ENCODE assay signal across 19 mouse cellular contexts in the genomic region with DNA sequence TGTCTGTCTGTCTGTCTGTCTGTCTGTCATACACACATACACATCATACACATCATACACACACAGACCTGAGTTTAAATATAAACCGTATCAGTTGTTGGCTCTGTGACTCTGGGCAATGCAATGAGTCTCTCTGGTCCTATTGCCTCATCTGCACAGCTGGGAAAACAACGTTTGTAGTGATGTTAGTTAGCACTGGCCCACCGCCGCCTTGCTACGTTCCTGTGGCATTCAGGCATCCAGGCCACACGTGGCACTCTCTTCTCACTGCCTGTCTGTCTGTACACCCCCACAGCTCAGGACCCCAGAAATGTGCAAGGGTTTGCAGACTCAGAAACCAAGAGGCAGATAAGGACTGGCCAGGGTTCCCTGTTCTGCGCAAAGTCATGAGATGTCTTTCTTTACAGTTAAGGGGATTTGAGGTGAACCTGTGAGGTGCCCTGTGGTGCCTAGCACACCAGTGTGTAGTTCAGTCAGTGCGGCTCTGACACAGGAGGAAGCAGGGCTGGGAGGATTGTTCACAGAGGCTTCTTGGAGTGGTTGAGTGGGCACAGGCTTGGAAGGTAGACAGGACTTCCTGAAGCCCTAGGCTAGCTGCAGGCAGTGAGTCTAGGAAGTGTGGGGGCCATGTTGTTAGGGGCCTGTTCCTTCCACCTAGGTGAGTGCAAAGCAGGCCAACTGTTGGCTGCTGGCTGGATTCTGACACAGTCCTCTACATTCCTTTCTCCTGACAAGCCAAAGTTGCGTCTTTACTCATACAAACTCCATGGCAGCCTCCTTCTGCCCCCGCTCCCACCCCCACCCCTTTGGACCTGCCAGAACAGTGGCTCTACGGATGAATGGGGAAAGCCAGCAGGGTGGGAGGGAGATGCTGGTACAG. TPM values are rescaled to one million over a fixed set of nuclear protein-coding genes. Genes with fewer than 3 reads are reported as not detected.
A peak's percentile ranks its signal among the peaks of the same experiment; 100 is the strongest.
DNase-seq lines count a peak whose midpoint lies in the region; ATAC-seq and TF ChIP-seq lines count a peak whose summit lies in the region.
"Had no signal": no experiment of that assay in that cellular context is flagged by ENCODE, and none has a peak within 500 bp of the region (broad histone marks: within the 10 kb centered on the region; RNA-seq: fewer than 3 reads in every experiment).

No protein-coding gene starts in this region.

- DNase-seq in embryonic facial prominence, embryonic 10.5 days (ENCODE audit: low spot score): no peak
- DNase-seq in heart, postnatal 0 days (ENCODE audit: low spot score): no peak
- DNase-seq in heart, adult 2 months: no peak
- DNase-seq in cerebellum, adult 11 months: no peak
- DNase-seq: cerebellum, adult 8-10 months; gastrocnemius, postnatal 14 days; kidney, postnatal 25 days; layer of hippocampus, adult 9-11 months; midbrain, embryonic 14.5 days; thymus, postnatal 4 days had no signal

- no peak for TF ChIP-seq EP300 in heart, postnatal 0 days (IDR thresholded peaks at IDR 0.05; ENCODE audit: low read depth)
- TF ChIP-seq EP300 in heart, adult 2 months (IDR thresholded peaks at IDR 0.05; ENCODE audit: insufficient read depth, low read depth, low read length): no peak

- no peaks in the 10 kb centered on the region for H3K27me3 ChIP-seq in embryonic facial prominence, embryonic 13.5 days
- H3K27me3 ChIP-seq in embryonic facial prominence, embryonic 10.5 days (replicated peaks; ENCODE audit: low read depth, poor library complexity, severe bottlenecking): peaks cover 13% of the 10 kb centered on the region; the same call in 1 of the 2 replicates
- H3K27me3 ChIP-seq in heart, postnatal 0 days (ENCODE audit: control insufficient read depth, insufficient read depth, low read length): no peaks in the 10 kb centered on the region
- H3K27me3 ChIP-seq in heart, adult 2 months (ENCODE audit: control insufficient read depth, insufficient read depth, low read length): no peaks in the 10 kb centered on the region
- H3K27me3 ChIP-seq in C2C12 (ENCODE audit: control insufficient read depth, insufficient read depth, insufficient read length): no peaks in the 10 kb centered on the region
- H3K27me3 ChIP-seq in limb, embryonic 15.5 days: no peaks in the 10 kb centered on the region
- H3K27me3 ChIP-seq in forebrain, embryonic 16.5 days (replicated peaks; ENCODE audit: control insufficient read depth, insufficient read depth, low read length): no peaks in the 10 kb centered on the region
- H3K27me3 ChIP-seq: hindbrain, embryonic 12.5 days; intestine, embryonic 15.5 days had no signal

- no peaks in the 10 kb centered on the region for H3K9me3 ChIP-seq in embryonic facial prominence, embryonic 13.5 days
- no peaks in the 10 kb centered on the region for H3K9me3 ChIP-seq in embryonic facial prominence, embryonic 10.5 days
- no peaks in the 10 kb centered on the region for H3K9me3 ChIP-seq in heart, postnatal 0 days (replicated peaks; ENCODE audit: control insufficient read depth, low read length)
- no peaks in the 10 kb centered on the region; the same call in 1 of the 2 replicates for H3K9me3 ChIP-seq in limb, embryonic 15.5 days
- H3K9me3 ChIP-seq in forebrain, embryonic 16.5 days (ENCODE audit: control insufficient read depth, low read length): no peaks in the 10 kb centered on the region
- H3K9me3 ChIP-seq: hindbrain, embryonic 12.5 days; intestine, embryonic 15.5 days had no signal

- peaks cover 31% of the 10 kb centered on the region for H3K4me1 ChIP-seq in embryonic facial prominence, embryonic 13.5 days
- H3K4me1 ChIP-seq in embryonic facial prominence, embryonic 10.5 days: peaks cover 40% of the 10 kb centered on the region
- peaks cover 65% of the 10 kb centered on the region for H3K4me1 ChIP-seq in heart, postnatal 0 days (ENCODE audit: control insufficient read depth, insufficient read depth)
- peaks cover 23% of the 10 kb centered on the region for H3K4me1 ChIP-seq in heart, adult 2 months (ENCODE audit: control insufficient read depth, insufficient read depth, low read length)
- peaks cover 70% of the 10 kb centered on the region for H3K4me1 ChIP-seq in limb, embryonic 15.5 days
- 0 out of 2 replicates have a peak, but pooled peaks cover 5% of the 10 kb centered on the region for H3K4me1 ChIP-seq in forebrain, embryonic 16.5 days (replicated peaks; ENCODE audit: control insufficient read depth, insufficient read depth, low read length)
- H3K4me1 ChIP-seq: hindbrain, embryonic 12.5 days had no signal

- 0 out of 2 replicates have a peak overlapping the region, but pooled peaks have one; percentile 5 for H3K4me2 ChIP-seq in embryonic facial prominence, embryonic 13.5 days
- H3K4me2 ChIP-seq in heart, postnatal 0 days (ENCODE audit: low read depth, low read length): 0 out of 2 replicates have a peak overlapping the region, but pooled peaks have one; percentile 30
- peak overlapping the region; percentile 28 for H3K4me2 ChIP-seq in limb, embryonic 15.5 days
- H3K4me2 ChIP-seq in forebrain, embryonic 16.5 days (ENCODE audit: low read length): no peak overlapping the region
- H3K4me2 ChIP-seq: hindbrain, embryonic 12.5 days; intestine, embryonic 15.5 days had no signal

- H3ac ChIP-seq in C2C12 (ENCODE audit: control insufficient read depth, insufficient read length, low read depth): peak overlapping the region; percentile 40

- no peak overlapping the region for H3K4me3 ChIP-seq in embryonic facial prominence, embryonic 13.5 days
- no peak overlapping the region for H3K4me3 ChIP-seq in embryonic facial prominence, embryonic 10.5 days
- H3K4me3 ChIP-seq in heart, postnatal 0 days (ENCODE audit: low read depth, low read length): no peak overlapping the region
- H3K4me3 ChIP-seq in heart, adult 2 months: no peak overlapping the region
- H3K4me3 ChIP-seq in C2C12 (ENCODE audit: insufficient read depth, poor library complexity, severe bottlenecking): peak overlapping the region; percentile 7
- H3K4me3 ChIP-seq in limb, embryonic 15.5 days: peak overlapping the region; percentile 5; the same call in 1 of the 2 replicates
- H3K4me3 ChIP-seq in forebrain, embryonic 16.5 days (replicated peaks; ENCODE audit: low read length): no peak overlapping the region
- H3K4me3 ChIP-seq: erythroblast, embryonic 14.5 days; hindbrain, embryonic 12.5 days; intestine, embryonic 15.5 days had no signal

- H3K79me3 ChIP-seq in C2C12 (ENCODE audit: low read depth): no peaks in the 10 kb centered on the region

- no peak overlapping the region for H3K9ac ChIP-seq in embryonic facial prominence, embryonic 13.5 days
- H3K9ac ChIP-seq in heart, postnatal 0 days (replicated peaks; ENCODE audit: low read depth, low read length): no peak overlapping the region; the same call in 1 of the 2 replicates
- H3K9ac ChIP-seq in heart, adult 2 months (ENCODE audit: low read depth, low read length): no peak overlapping the region
- no peak overlapping the region for H3K9ac ChIP-seq in limb, embryonic 15.5 days
- no peak overlapping the region for H3K9ac ChIP-seq in forebrain, embryonic 16.5 days (replicated peaks; ENCODE audit: low read depth, low read length)
- H3K9ac ChIP-seq: hindbrain, embryonic 12.5 days; intestine, embryonic 15.5 days had no signal

- intact Hi-C loops in heart, adult 2 months (cut with DNase I): no loop called here

- TF ChIP-seq POLR2A in heart, adult 2 months (IDR thresholded peaks at IDR 0.05; ENCODE audit: insufficient read depth, low read depth, low read length): no peak

- TF ChIP-seq CTCF in heart, postnatal 0 days (IDR thresholded peaks at IDR 0.05; ENCODE audit: low read depth): no peak
- TF ChIP-seq CTCF in heart, adult 2 months (IDR thresholded peaks at IDR 0.05): no peak
- no peak for TF ChIP-seq CTCF in C2C12 (IDR thresholded peaks at IDR 0.05; ENCODE audit: control insufficient read depth, insufficient read depth, insufficient read length)

- H3K27ac ChIP-seq in embryonic facial prominence, embryonic 13.5 days: 0 out of 2 replicates have a peak overlapping the region, but pooled peaks have one; percentile 69
- H3K27ac ChIP-seq in embryonic facial prominence, embryonic 10.5 days (replicated peaks): no peak overlapping the region
- H3K27ac ChIP-seq in heart, postnatal 0 days (ENCODE audit: low read depth): peak overlapping the region; percentile 86
- no peak overlapping the region; the same call in 1 of the 2 replicates for H3K27ac ChIP-seq in heart, adult 2 months
- H3K27ac ChIP-seq in limb, embryonic 15.5 days: peak overlapping the region; percentile 83; the same call in 1 of the 2 replicates
- no peak overlapping the region for H3K27ac ChIP-seq in forebrain, embryonic 16.5 days (ENCODE audit: low read length)
- H3K27ac ChIP-seq: hindbrain, embryonic 12.5 days; macrophage had no signal

- no peaks in the 10 kb centered on the region for H3K79me2 ChIP-seq in heart, adult 2 months (replicated peaks; ENCODE audit: control insufficient read depth, insufficient read depth, low read length)
- no peaks in the 10 kb centered on the region for H3K79me2 ChIP-seq in C2C12 (ENCODE audit: control insufficient read depth, insufficient read depth)

- ATAC-seq in embryonic facial prominence, embryonic 13.5 days (ENCODE audit: insufficient number of reproducible peaks, insufficient read depth, low FRiP score, low TSS enrichment, low read depth): no peak
- no peak for ATAC-seq in heart, postnatal 0 days (ENCODE audit: insufficient read depth, low read depth)
- no peak for ATAC-seq in limb, embryonic 15.5 days (ENCODE audit: insufficient number of reproducible peaks, low FRiP score, low TSS enrichment, low read depth)
- ATAC-seq in forebrain, embryonic 16.5 days: no peak

- H3K36me3 ChIP-seq in embryonic facial prominence, embryonic 13.5 days: no peaks in the 10 kb centered on the region
- no peaks in the 10 kb centered on the region for H3K36me3 ChIP-seq in embryonic facial prominence, embryonic 10.5 days (replicated peaks)
- no peaks in the 10 kb centered on the region for H3K36me3 ChIP-seq in heart, postnatal 0 days (replicated peaks; ENCODE audit: control insufficient read depth, insufficient read depth, low read length)
- no peaks in the 10 kb centered on the region for H3K36me3 ChIP-seq in heart, adult 2 months (ENCODE audit: control insufficient read depth, insufficient read depth, low read length)
- peaks cover 9% of the 10 kb centered on the region for H3K36me3 ChIP-seq in C2C12 (ENCODE audit: control insufficient read depth, insufficient read depth)
- H3K36me3 ChIP-seq in limb, embryonic 15.5 days: no peaks in the 10 kb centered on the region
- no peaks in the 10 kb centered on the region for H3K36me3 ChIP-seq in forebrain, embryonic 16.5 days (ENCODE audit: control insufficient read depth, insufficient read depth)
- H3K36me3 ChIP-seq: hindbrain, embryonic 12.5 days; intestine, embryonic 15.5 days had no signal

- 66% methylated on average over 11 of the region's 11 CpGs for WGBS in embryonic facial prominence, embryonic 13.5 days
- WGBS in embryonic facial prominence, embryonic 10.5 days: 68% methylated on average over 11 of the region's 11 CpGs
- WGBS in heart, postnatal 0 days: 48% methylated on average over 11 of the region's 11 CpGs
- 78% methylated on average over 11 of the region's 11 CpGs for WGBS in heart, adult 2 months
- 67% methylated on average over 11 of the region's 11 CpGs for WGBS in limb, embryonic 15.5 days
- WGBS in forebrain, embryonic 16.5 days: 69% methylated on average over 11 of the region's 11 CpGs

RNA-seq across cellular contexts. Expression of a gene that starts 1.2 kb away (rescaled TPM):
- 2.5 and 3.1 TPM in 2 replicates for polyA plus RNA-seq in embryonic facial prominence, embryonic 13.5 days (2015; fragmentation: Nextera tagmentation; extraction: Ambion mirVana)
- polyA plus RNA-seq in embryonic facial prominence, embryonic 10.5 days (2016; fragmentation: Nextera tagmentation; extraction: Ambion mirVana): 0.04 and 0.16 TPM in 2 replicates
- 5.9 and 12.0 TPM in 2 replicates for total RNA-seq in heart, postnatal 0 days (2014; rRNA removed; ENCODE audit: low replicate concordance)
- 1.8 and 2.2 TPM in 2 replicates for polyA plus RNA-seq in heart, postnatal 0 days (2015; fragmentation: Nextera tagmentation; extraction: Ambion mirVana)
- 1 to 10 TPM; 2.2 to 2.8 TPM for total RNA-seq in heart, adult 2 months (2021)
- 2.0 and 3.2 TPM in 2 replicates for polyA plus RNA-seq in heart, adult 2 months (2012; rRNA removed)
- 10.1 TPM for polyA plus RNA-seq in C2C12 (2012; fragmentation: generic; extraction: Trizol)
- polyA plus RNA-seq in limb, embryonic 15.5 days (2015; fragmentation: Nextera tagmentation; extraction: Ambion mirVana): 22.6 and 25.3 TPM in 2 replicates
- 0.13 and 0.14 TPM in 2 replicates for polyA plus RNA-seq in forebrain, embryonic 16.5 days (2015; fragmentation: Nextera tagmentation; extraction: Ambion mirVana)
- polyA plus RNA-seq: erythroblast, embryonic 14.5 days; midbrain, embryonic 14.5 days had no signal

RNA-seq across cellular contexts. Expression of a gene that starts 42.1 kb away (rescaled TPM):
- 19.6 and 23.1 TPM in 2 replicates for polyA plus RNA-seq in embryonic facial prominence, embryonic 13.5 days (2015; fragmentation: Nextera tagmentation; extraction: Ambion mirVana)
- 16.2 and 17.4 TPM in 2 replicates for polyA plus RNA-seq in embryonic facial prominence, embryonic 10.5 days (2016; fragmentation: Nextera tagmentation; extraction: Ambion mirVana)
- total RNA-seq in heart, postnatal 0 days (2014; rRNA removed; ENCODE audit: low replicate concordance): 6.6 and 24.8 TPM in 2 replicates
- polyA plus RNA-seq in heart, postnatal 0 days (2015; fragmentation: Nextera tagmentation; extraction: Ambion mirVana): 10.2 and 10.4 TPM in 2 replicates
- total RNA-seq in heart, adult 2 months (2021): 1 to 10 TPM; 2.5 to 3.1 TPM
- 2.6 and 3.3 TPM in 2 replicates for polyA plus RNA-seq in heart, adult 2 months (2012; rRNA removed)
- polyA plus RNA-seq in C2C12 (2012; fragmentation: generic; extraction: Trizol): 0.04 TPM
- polyA plus RNA-seq in limb, embryonic 15.5 days (2015; fragmentation: Nextera tagmentation; extraction: Ambion mirVana): 162 and 164 TPM in 2 replicates
- 0.62 and 0.88 TPM in 2 replicates for polyA plus RNA-seq in forebrain, embryonic 16.5 days (2015; fragmentation: Nextera tagmentation; extraction: Ambion mirVana)
- total RNA-seq: gastrocnemius, postnatal 14 days; left cerebral cortex, postnatal 10 days had no signal
- polyA plus RNA-seq: erythroblast, embryonic 14.5 days; macrophage had no signal

Comparison
In these comparisons a context has a peak if more than half of its experiments do, and no peak if none do; other contexts are left out.
1. H3K27ac ChIP-seq: peak in embryonic facial prominence, embryonic 13.5 days (single experiment), heart, postnatal 0 days (single experiment) and limb, embryonic 15.5 days (single experiment); none in embryonic facial prominence, embryonic 10.5 days (single experiment), heart, adult 2 months (single experiment) and forebrain, embryonic 16.5 days (single experiment).
2. H3K4me3 ChIP-seq: peak in C2C12 (single experiment) and limb, embryonic 15.5 days (single experiment); none in embryonic facial prominence, embryonic 13.5 days (single experiment), embryonic facial prominence, embryonic 10.5 days (single experiment), heart, postnatal 0 days (single experiment), heart, adult 2 months (single experiment) and forebrain, embryonic 16.5 days (single experiment).